Mouse (Mus musculus) midbrain, embryonic 16.5 days (tissue): ENCODE results near the gene Ctnnd2. TPM values are rescaled to one million over a fixed set of nuclear protein-coding genes. Genes with fewer than 3 reads are reported as not detected.

ENCODE experiments used
- ATAC-seq: fragments of 200-750 bp; cut with Nextera tagmentation; 2 replicates; pipeline ENCODE4 v1.8.0; 2017; ENCODE audit warnings: moderate TSS enrichment
- H3K27ac ChIP-seq: fragments of 300-500 bp; sonication (generic); 2 replicates; pipeline ENCODE4 v1.5.1; 2014; ENCODE audit warnings: mild to moderate bottlenecking, low read length, mixed read lengths
- H3K27me3 ChIP-seq: fragments of 300-500 bp; sonication (generic); 2 replicates; pipeline ENCODE4 v1.6.1; 2014; ENCODE audit warnings: low read depth, low read length, mixed read lengths; ENCODE audit not compliant: control insufficient read depth, insufficient read depth
- H3K36me3 ChIP-seq: fragments of 300-500 bp; sonication (generic); 2 replicates; pipeline ENCODE4 v1.6.1; 2014; ENCODE audit warnings: mild to moderate bottlenecking, low read length, moderate library complexity, mixed read lengths; ENCODE audit not compliant: control insufficient read depth, insufficient read depth
- H3K4me1 ChIP-seq: fragments of 300-500 bp; sonication (generic); 2 replicates; pipeline ENCODE4 v1.6.1; 2014; ENCODE audit warnings: mild to moderate bottlenecking, low read length, mixed read lengths; ENCODE audit not compliant: control insufficient read depth, insufficient read depth
- H3K4me2 ChIP-seq: fragments of 300-500 bp; sonication (generic); 2 replicates; pipeline ENCODE4 v1.6.1; 2014; ENCODE audit warnings: mild to moderate bottlenecking, low read length, mixed read lengths
- H3K4me3 ChIP-seq: fragments of 300-500 bp; sonication (generic); 2 replicates; pipeline ENCODE4 v1.5.1; 2014; ENCODE audit warnings: low read depth, mild to moderate bottlenecking, low read length, moderate library complexity, mixed read lengths
- H3K9ac ChIP-seq: fragments of 300-500 bp; sonication (generic); 2 replicates; pipeline ENCODE4 v1.6.1; 2014; ENCODE audit warnings: low read depth, low read length, mixed read lengths
- H3K9me3 ChIP-seq: fragments of 300-500 bp; sonication (generic); replicated peaks from 2 replicates; pipeline ENCODE4 v1.6.1; 2014; ENCODE audit warnings: mild to moderate bottlenecking, low read length, mixed read lengths; ENCODE audit not compliant: control insufficient read depth, poor library complexity, severe bottlenecking
- WGBS: fragments of 180-500 bp; shearing (Covaris S2); extraction: QIAGEN DNeasy Blood & Tissue Kit; methylation state at CpG from one replicate; pipeline ENCODE4 v1.1.7; 2014; 5-methylcytosine and 5-hydroxymethylcytosine counted together
- polyA plus RNA-seq: library from polyadenylated mRNA; unstranded; fragments of >200 nt; fragmentation: Nextera tagmentation; extraction: Ambion mirVana; gene quantifications from 2 replicates; pipeline ENCODE4 v1.2.1, GENCODE M21; 2015

Gene Ctnnd2
- polyA plus RNA-seq, 1 experiment from 2014 or later: 62.8 TPM

- Histone ChIP-seq H3K9me3 (no peaks in the 10 kb centered on the region), H3K27me3 (no peaks in the 10 kb centered on the region), H3K9ac (peak overlapping the region; percentile 56), H3K36me3 (no peaks in the 10 kb centered on the region), H3K4me1 (peaks cover 22% of the 10 kb centered on the region), H3K4me3 (peak overlapping the region; percentile 32), H3K27ac (peak overlapping the region; percentile 77), H3K4me2 (peak overlapping the region; percentile 62)
- peak; percentile 82 for ATAC-seq
- WGBS: 6% methylated on average over 12 of the region's 12 CpGs
Measured at GRCm38 (mm10) chr15:30457541-30458250, 285.3 kb downstream of the Ctnnd2 start.

GRCm38 (mm10) chr15:30458671-30459070, 286.3 kb downstream of the Ctnnd2 start:
- no peaks in the 10 kb centered on the region for H3K9me3 ChIP-seq
- no peaks in the 10 kb centered on the region for H3K27me3 ChIP-seq
- no peak overlapping the region for H3K27ac ChIP-seq
- peak overlapping the region; percentile 32 for H3K4me3 ChIP-seq
- ATAC-seq: no peak
- 36% methylated on average over 5 of the region's 5 CpGs for WGBS
- H3K9ac ChIP-seq: no peak overlapping the region
- H3K4me2 ChIP-seq: peak overlapping the region; percentile 62
- H3K36me3 ChIP-seq: no peaks in the 10 kb centered on the region
- peaks cover 22% of the 10 kb centered on the region for H3K4me1 ChIP-seq

GRCm38 (mm10) chr15:30460341-30461125, 288.1 kb downstream of the Ctnnd2 start:
- 41% methylated on average over 9 of the region's 9 CpGs for WGBS
- no peak overlapping the region for H3K9ac ChIP-seq
- peak overlapping the region; percentile 16; the same call in 1 of the 2 replicates for H3K4me2 ChIP-seq

GRCm38 (mm10) chr15:30462804-30463423, 290.5 kb downstream of the Ctnnd2 start:
- no peak overlapping the region for H3K27ac ChIP-seq
- H3K27me3 ChIP-seq: no peaks in the 10 kb centered on the region
- no peak overlapping the region for H3K9ac ChIP-seq
- no peak overlapping the region for H3K4me2 ChIP-seq
- no peak overlapping the region for H3K4me3 ChIP-seq
- WGBS: 67% methylated on average over 2 of the region's 2 CpGs
- no peaks in the 10 kb centered on the region for H3K36me3 ChIP-seq
- H3K9me3 ChIP-seq: no peaks in the 10 kb centered on the region
- no peak for ATAC-seq
- peaks cover 22% of the 10 kb centered on the region for H3K4me1 ChIP-seq

More at GRCm38 (mm10) chr15:30460341-30461125, 288.1 kb downstream of the Ctnnd2 start:
- ATAC-seq: no peak
- H3K9me3 ChIP-seq: no peaks in the 10 kb centered on the region
- H3K4me3 ChIP-seq: no peak overlapping the region
- H3K36me3 ChIP-seq: no peaks in the 10 kb centered on the region
- H3K4me1 ChIP-seq: peaks cover 22% of the 10 kb centered on the region
- no peaks in the 10 kb centered on the region for H3K27me3 ChIP-seq
- no peak overlapping the region for H3K27ac ChIP-seq

- peaks cover 16% of the 10 kb centered on the region for H3K4me1 ChIP-seq
- H3K9me3 ChIP-seq: no peaks in the 10 kb centered on the region
- no peak overlapping the region for H3K4me3 ChIP-seq
- H3K27me3 ChIP-seq: no peaks in the 10 kb centered on the region
- no peaks in the 10 kb centered on the region for H3K36me3 ChIP-seq
- 86% methylated on average over 5 of the region's 5 CpGs for WGBS
- no peak overlapping the region for H3K4me2 ChIP-seq
- ATAC-seq: no peak
- no peak overlapping the region for H3K27ac ChIP-seq
- H3K9ac ChIP-seq: no peak overlapping the region
Measured at GRCm38 (mm10) chr15:30463471-30464047, 291.2 kb downstream of the Ctnnd2 start.

- Histone ChIP-seq H3K36me3 (no peaks in the 10 kb centered on the region), H3K27ac (no peak overlapping the region), H3K4me1 (peaks cover 11% of the 10 kb centered on the region), H3K9ac (no peak overlapping the region), H3K4me3 (no peak overlapping the region), H3K4me2 (peak overlapping the region; percentile 24; the same call in 1 of the 2 replicates), H3K27me3 (no peaks in the 10 kb centered on the region), H3K9me3 (no peaks in the 10 kb centered on the region)
- WGBS: 64% methylated on average over 13 of the region's 13 CpGs
- peak; percentile 49 for ATAC-seq
Measured at GRCm38 (mm10) chr15:30466950-30467543, 294.7 kb downstream of the Ctnnd2 start.

- Histone ChIP-seq H3K36me3 (no peaks in the 10 kb centered on the region), H3K27me3 (no peaks in the 10 kb centered on the region), H3K27ac (no peak overlapping the region), H3K4me2 (no peak overlapping the region), H3K9ac (no peak overlapping the region), H3K4me1 (peaks cover 11% of the 10 kb centered on the region), H3K9me3 (no peaks in the 10 kb centered on the region), H3K4me3 (no peak overlapping the region)
- WGBS: 84% methylated on average over 3 of the region's 3 CpGs
- no peak for ATAC-seq
Measured at GRCm38 (mm10) chr15:30468773-30469172, 296.4 kb downstream of the Ctnnd2 start.

GRCm38 (mm10) chr15:30471280-30471966, 299.0 kb downstream of the Ctnnd2 start:
- Histone ChIP-seq H3K27me3 (no peaks in the 10 kb centered on the region), H3K36me3 (no peaks in the 10 kb centered on the region), H3K9ac (no peak overlapping the region), H3K4me2 (no peak overlapping the region), H3K4me3 (no peak overlapping the region), H3K4me1 (peaks cover 11% of the 10 kb centered on the region), H3K27ac (no peak overlapping the region), H3K9me3 (no peaks in the 10 kb centered on the region)
- ATAC-seq: no peak
- 79% methylated on average over 6 of the region's 6 CpGs for WGBS
